Mouse (Mus musculus) gastrocnemius, postnatal 10 days (tissue): Measurements from ENCODE around the gene Dlgap1. TPM values are rescaled to one million over a fixed set of nuclear protein-coding genes. Genes with fewer than 3 reads are reported as not detected.
"Not testable (repeated sequence)": the region's sequence is repeated elsewhere in the genome, so short reads cannot be mapped to it uniquely, and the experiment has no call there.

Source experiments
- DNase-seq: peaks from one replicate; pipeline ENCODE4 v3.0.0; 2021; ENCODE audit warnings: mixed read lengths
- total RNA-seq, 2 experiments: library from RNA; stranded (reverse); gene quantifications; 2 replicates each; pipeline ENCODE4 v1.2.3; 2021

The Dlgap1 gene
- total RNA-seq, 2 experiments from 2014 or later = 0.78 to 1.4 TPM

- DNase-seq = no peak
Observed at GRCm38 (mm10) chr17:70809776-70810175, 840.9 kb downstream of the Dlgap1 start.

GRCm38 (mm10) chr17:70810795-70811194 lies 841.9 kb downstream of the Dlgap1 start:
- no peak for DNase-seq

- DNase-seq = no peak
Observed at GRCm38 (mm10) chr17:70815001-70815400, 846.1 kb downstream of the Dlgap1 start.

- DNase-seq = peak; percentile 18
Observed at GRCm38 (mm10) chr17:70817862-70818451, 849.1 kb downstream of the Dlgap1 start.

- no peak for DNase-seq
Observed at GRCm38 (mm10) chr17:70823083-70823482, 854.2 kb downstream of the Dlgap1 start.

- no peak for DNase-seq
Observed at GRCm38 (mm10) chr17:70826227-70826626, 857.4 kb downstream of the Dlgap1 start.

GRCm38 (mm10) chr17:70827463-70828179 lies 858.7 kb downstream of the Dlgap1 start:
- not testable (repeated sequence) for DNase-seq

GRCm38 (mm10) chr17:70828180-70828528 lies 859.3 kb downstream of the Dlgap1 start:
- DNase-seq = no peak

- DNase-seq = no peak
Observed at GRCm38 (mm10) chr17:70828569-70828968, 859.7 kb downstream of the Dlgap1 start.

GRCm38 (mm10) chr17:70829217-70829616 lies 860.3 kb downstream of the Dlgap1 start:
- no peak for DNase-seq

GRCm38 (mm10) chr17:70829943-70830715 lies 861.3 kb downstream of the Dlgap1 start:
- DNase-seq = no peak

- DNase-seq = no peak
Observed at GRCm38 (mm10) chr17:70831591-70831990, 862.7 kb downstream of the Dlgap1 start.

GRCm38 (mm10) chr17:70832544-70832943 lies 863.7 kb downstream of the Dlgap1 start:
- DNase-seq = no peak

GRCm38 (mm10) chr17:70834430-70834965 lies 865.6 kb downstream of the Dlgap1 start:
- DNase-seq = no peak

- no peak for DNase-seq
Observed at GRCm38 (mm10) chr17:70835071-70835790, 866.4 kb downstream of the Dlgap1 start.

GRCm38 (mm10) chr17:70836820-70837219 lies 867.9 kb downstream of the Dlgap1 start:
- DNase-seq = no peak

- DNase-seq = not testable (repeated sequence)
Observed at GRCm38 (mm10) chr17:70837474-70837873, 868.6 kb downstream of the Dlgap1 start.

GRCm38 (mm10) chr17:70838031-70838430 lies 869.2 kb downstream of the Dlgap1 start:
- DNase-seq = no peak

GRCm38 (mm10) chr17:70838533-70838932 lies 869.7 kb downstream of the Dlgap1 start:
- no peak for DNase-seq

- DNase-seq = no peak
Observed at GRCm38 (mm10) chr17:70843252-70843651, 874.4 kb downstream of the Dlgap1 start.

- no peak for DNase-seq
Observed at GRCm38 (mm10) chr17:70844971-70845370, 876.1 kb downstream of the Dlgap1 start.

- DNase-seq = no peak
Observed at GRCm38 (mm10) chr17:70845543-70845942, 876.7 kb downstream of the Dlgap1 start.
